Mouse (Mus musculus): ENCODE measurements around the gene Ankrd27. TPM values are rescaled to one million over a fixed set of nuclear protein-coding genes. Genes with fewer than 3 reads are reported as not detected.
"Not testable (repeated sequence)": the region's sequence is repeated elsewhere in the genome, so short reads cannot be mapped to it uniquely, and the experiment has no call there.

Ankrd27 gene
- polyA plus RNA-seq, 1 experiment from 2014 or later: 36.4 TPM

- not testable (repeated sequence) for H3K27ac ChIP-seq (replicated peaks; ENCODE audit: low read depth, low read length); ATAC-seq (replicated peaks; ENCODE audit: insufficient number of reproducible peaks, low FRiP score, low TSS enrichment, low read depth); H3K4me2 ChIP-seq (ENCODE audit: low read depth, low read length); DNase-seq (ENCODE audit: low spot score); H3K36me3 ChIP-seq (replicated peaks; ENCODE audit: control insufficient read depth, insufficient read depth, low read depth, low read length); H3K9me3 ChIP-seq (replicated peaks; ENCODE audit: control insufficient read depth, low read length); H3K27me3 ChIP-seq (ENCODE audit: control insufficient read depth, insufficient read depth, low read length); H3K4me1 ChIP-seq (ENCODE audit: control insufficient read depth, insufficient read depth, low read length); H3K9ac ChIP-seq (replicated peaks; ENCODE audit: low read length); H3K4me3 ChIP-seq (ENCODE audit: low read depth, low read length)
- 90% methylated on average over 4 of the region's 4 CpGs for WGBS
These were observed 16.3 kb upstream of the Ankrd27 start for GRCm38 (mm10) chr7:35569724-35570123.

GRCm38 (mm10) chr7:35570883-35571282 is 15.2 kb upstream of the Ankrd27 start:
- H3K9ac ChIP-seq (replicated peaks; ENCODE audit: low read length); H3K27me3 ChIP-seq (ENCODE audit: control insufficient read depth, insufficient read depth, low read length); H3K36me3 ChIP-seq (replicated peaks; ENCODE audit: control insufficient read depth, insufficient read depth, low read depth, low read length); H3K4me3 ChIP-seq (ENCODE audit: low read depth, low read length); H3K4me2 ChIP-seq (ENCODE audit: low read depth, low read length); H3K9me3 ChIP-seq (replicated peaks; ENCODE audit: control insufficient read depth, low read length); DNase-seq (ENCODE audit: low spot score); ATAC-seq (replicated peaks; ENCODE audit: insufficient number of reproducible peaks, low FRiP score, low TSS enrichment, low read depth); H3K4me1 ChIP-seq (ENCODE audit: control insufficient read depth, insufficient read depth, low read length); H3K27ac ChIP-seq (replicated peaks; ENCODE audit: low read depth, low read length): not testable (repeated sequence)
- WGBS: 22% methylated on average over 6 of the region's 6 CpGs

GRCm38 (mm10) chr7:35579849-35580248 is 6.2 kb upstream of the Ankrd27 start:
- no peak for ATAC-seq (replicated peaks; ENCODE audit: insufficient number of reproducible peaks, low FRiP score, low TSS enrichment, low read depth)

GRCm38 (mm10) chr7:35582719-35583118 is 3.3 kb upstream of the Ankrd27 start:
- Histone ChIP-seq H3K4me2 (ENCODE audit: low read depth, low read length) (no peak overlapping the region), H3K27me3 (ENCODE audit: control insufficient read depth, insufficient read depth, low read length) (peaks cover 21% of the 10 kb centered on the region), H3K9ac (replicated peaks; ENCODE audit: low read length) (no peak overlapping the region), H3K9me3 (replicated peaks; ENCODE audit: control insufficient read depth, low read length) (no peaks in the 10 kb centered on the region), H3K27ac (replicated peaks; ENCODE audit: low read depth, low read length) (no peak overlapping the region), H3K4me3 (ENCODE audit: low read depth, low read length) (no peak overlapping the region), H3K4me1 (ENCODE audit: control insufficient read depth, insufficient read depth, low read length) (peaks cover 3% of the 10 kb centered on the region; the same call in 1 of the 2 replicates), H3K36me3 (replicated peaks; ENCODE audit: control insufficient read depth, insufficient read depth, low read depth, low read length) (no peaks in the 10 kb centered on the region)
- ATAC-seq (replicated peaks; ENCODE audit: insufficient number of reproducible peaks, low FRiP score, low TSS enrichment, low read depth): no peak
- DNase-seq (ENCODE audit: low spot score): no peak
- WGBS: 75% methylated on average over 5 of the region's 5 CpGs

More at GRCm38 (mm10) chr7:35579849-35580248, 6.2 kb upstream of the Ankrd27 start:
- Histone ChIP-seq H3K9ac (replicated peaks; ENCODE audit: low read length) (no peak overlapping the region), H3K4me1 (ENCODE audit: control insufficient read depth, insufficient read depth, low read length) (peaks cover 3% of the 10 kb centered on the region; the same call in 1 of the 2 replicates), H3K27me3 (ENCODE audit: control insufficient read depth, insufficient read depth, low read length) (peaks cover 18% of the 10 kb centered on the region), H3K4me3 (ENCODE audit: low read depth, low read length) (no peak overlapping the region), H3K36me3 (replicated peaks; ENCODE audit: control insufficient read depth, insufficient read depth, low read depth, low read length) (no peaks in the 10 kb centered on the region), H3K4me2 (ENCODE audit: low read depth, low read length) (no peak overlapping the region), H3K27ac (replicated peaks; ENCODE audit: low read depth, low read length) (no peak overlapping the region), H3K9me3 (replicated peaks; ENCODE audit: control insufficient read depth, low read length) (no peaks in the 10 kb centered on the region)
- WGBS: 29% methylated on average over 4 of the region's 4 CpGs
- peak; percentile 72 for DNase-seq (ENCODE audit: low spot score)

GRCm38 (mm10) chr7:35583476-35584025 is 2.5 kb upstream of the Ankrd27 start:
- ATAC-seq (replicated peaks; ENCODE audit: insufficient number of reproducible peaks, low FRiP score, low TSS enrichment, low read depth) (no peak), DNase-seq (ENCODE audit: low spot score) (no peak)
- Histone ChIP-seq H3K27me3 (ENCODE audit: control insufficient read depth, insufficient read depth, low read length) (peaks cover 21% of the 10 kb centered on the region), H3K9ac (replicated peaks; ENCODE audit: low read length) (no peak overlapping the region), H3K36me3 (replicated peaks; ENCODE audit: control insufficient read depth, insufficient read depth, low read depth, low read length) (no peaks in the 10 kb centered on the region), H3K4me2 (ENCODE audit: low read depth, low read length) (no peak overlapping the region), H3K9me3 (replicated peaks; ENCODE audit: control insufficient read depth, low read length) (no peaks in the 10 kb centered on the region), H3K4me3 (ENCODE audit: low read depth, low read length) (no peak overlapping the region), H3K4me1 (ENCODE audit: control insufficient read depth, insufficient read depth, low read length) (peaks cover 3% of the 10 kb centered on the region; the same call in 1 of the 2 replicates), H3K27ac (replicated peaks; ENCODE audit: low read depth, low read length) (no peak overlapping the region)
- 7% methylated on average over 11 of the region's 11 CpGs for WGBS

GRCm38 (mm10) chr7:35584068-35584785 is 1.8 kb upstream of the Ankrd27 start:
- Histone ChIP-seq H3K9ac (replicated peaks; ENCODE audit: low read length) (peak overlapping the region; percentile 39), H3K27ac (replicated peaks; ENCODE audit: low read depth, low read length) (no peak overlapping the region), H3K4me1 (ENCODE audit: control insufficient read depth, insufficient read depth, low read length) (peaks cover 3% of the 10 kb centered on the region; the same call in 1 of the 2 replicates), H3K4me2 (ENCODE audit: low read depth, low read length) (peak overlapping the region; percentile 96), H3K4me3 (ENCODE audit: low read depth, low read length) (peak overlapping the region; percentile 81), H3K27me3 (ENCODE audit: control insufficient read depth, insufficient read depth, low read length) (peaks cover 21% of the 10 kb centered on the region), H3K9me3 (replicated peaks; ENCODE audit: control insufficient read depth, low read length) (no peaks in the 10 kb centered on the region), H3K36me3 (replicated peaks; ENCODE audit: control insufficient read depth, insufficient read depth, low read depth, low read length) (no peaks in the 10 kb centered on the region)
- peak; percentile 2 for DNase-seq (ENCODE audit: low spot score)
- 5% methylated on average over 36 of the region's 36 CpGs for WGBS
- no peak for ATAC-seq (replicated peaks; ENCODE audit: insufficient number of reproducible peaks, low FRiP score, low TSS enrichment, low read depth)

GRCm38 (mm10) chr7:35584786-35585190 is 1.3 kb upstream of the Ankrd27 start:
- Histone ChIP-seq H3K36me3 (replicated peaks; ENCODE audit: control insufficient read depth, insufficient read depth, low read depth, low read length) (no peaks in the 10 kb centered on the region), H3K27me3 (ENCODE audit: control insufficient read depth, insufficient read depth, low read length) (peaks cover 21% of the 10 kb centered on the region), H3K9ac (replicated peaks; ENCODE audit: low read length) (peak overlapping the region; percentile 39), H3K4me1 (ENCODE audit: control insufficient read depth, insufficient read depth, low read length) (peaks cover 3% of the 10 kb centered on the region; the same call in 1 of the 2 replicates), H3K27ac (replicated peaks; ENCODE audit: low read depth, low read length) (no peak overlapping the region), H3K4me2 (ENCODE audit: low read depth, low read length) (peak overlapping the region; percentile 96), H3K4me3 (ENCODE audit: low read depth, low read length) (peak overlapping the region; percentile 81), H3K9me3 (replicated peaks; ENCODE audit: control insufficient read depth, low read length) (no peaks in the 10 kb centered on the region)
- WGBS: under 1% methylated on average over 50 of the region's 50 CpGs
- DNase-seq (ENCODE audit: low spot score) (peak; percentile 52), ATAC-seq (replicated peaks; ENCODE audit: insufficient number of reproducible peaks, low FRiP score, low TSS enrichment, low read depth) (no peak)
